Mouse (Mus musculus) heart, embryonic 10.5 days (tissue): ENCODE measurements at regions not wholly inside any gene's neighbourhood (a gene's known extent, or its start where the extent isn't known, plus 50 kb on each side); places are given as distances from the start of the nearest gene placed in this dataset.
A peak's percentile ranks its signal among the peaks of the same experiment; 100 is the strongest.
"Not testable (repeated sequence)": the region's sequence is repeated elsewhere in the genome, so short reads cannot be mapped to it uniquely, and the experiment has no call there.

Experiments
- DNase-seq: peaks from one replicate; pipeline ENCODE4 v3.0.0-alpha.2; 2017; ENCODE audit warnings: low spot score
- H3K27ac ChIP-seq: fragments of 300-500 bp; sonication (generic); 2 replicates; pipeline ENCODE4 v1.5.1; 2016; ENCODE audit warnings: mild to moderate bottlenecking
- H3K27me3 ChIP-seq: fragments of 300-500 bp; sonication (generic); 2 replicates; pipeline ENCODE4 v1.6.1; 2016; ENCODE audit warnings: mild to moderate bottlenecking; ENCODE audit not compliant: poor library complexity, insufficient read depth, severe bottlenecking
- H3K36me3 ChIP-seq: fragments of 300-500 bp; sonication (generic); 2 replicates; pipeline ENCODE4 v1.6.1; 2016; ENCODE audit warnings: mild to moderate bottlenecking, moderate library complexity
- H3K4me1 ChIP-seq: fragments of 300-500 bp; sonication (generic); 2 replicates; pipeline ENCODE4 v1.6.1; 2016; ENCODE audit warnings: mild to moderate bottlenecking
- H3K4me3 ChIP-seq: fragments of 300-500 bp; sonication (generic); 2 replicates; pipeline ENCODE4 v1.5.1; 2016; ENCODE audit warnings: mild to moderate bottlenecking, moderate library complexity
- H3K9me3 ChIP-seq: fragments of 300-500 bp; sonication (generic); 2 replicates; pipeline ENCODE4 v1.6.1; 2016; ENCODE audit warnings: mild to moderate bottlenecking, moderate library complexity
- WGBS: fragments of 180-500 bp; shearing (Covaris S2); methylation state at CpG from one replicate; pipeline ENCODE4 v1.1.7; 2016; 5-methylcytosine and 5-hydroxymethylcytosine counted together

DNA sequence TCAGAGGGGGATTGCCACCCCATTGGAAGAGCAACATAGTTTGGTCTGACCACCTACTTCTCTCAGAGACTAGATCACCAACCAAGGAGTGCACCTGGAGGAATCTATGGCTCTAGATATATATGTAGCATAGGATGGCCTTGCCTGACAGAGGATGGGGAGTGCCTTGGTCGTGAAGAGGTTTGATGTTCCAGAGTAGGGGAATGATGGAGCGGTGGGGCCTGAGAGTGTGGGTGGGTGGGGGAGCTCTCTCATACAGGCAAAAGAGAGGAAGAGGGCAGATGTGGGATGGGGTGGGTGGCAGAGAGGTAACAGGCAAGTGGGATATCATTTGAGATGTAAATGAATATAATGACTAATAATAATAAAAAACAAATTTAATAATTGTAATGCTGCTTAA lies 874.0 kb downstream of the Amy2a5 start:
- DNase-seq: peak; percentile 63
- no peak overlapping the region for H3K4me3 ChIP-seq
- H3K4me1 ChIP-seq: no peaks in the 10 kb centered on the region
- no peaks in the 10 kb centered on the region for H3K27me3 ChIP-seq
- H3K36me3 ChIP-seq: no peaks in the 10 kb centered on the region
- H3K27ac ChIP-seq: no peak overlapping the region
- H3K9me3 ChIP-seq: no peaks in the 10 kb centered on the region
- WGBS: 70% methylated on average over 2 of the region's 2 CpGs

DNA sequence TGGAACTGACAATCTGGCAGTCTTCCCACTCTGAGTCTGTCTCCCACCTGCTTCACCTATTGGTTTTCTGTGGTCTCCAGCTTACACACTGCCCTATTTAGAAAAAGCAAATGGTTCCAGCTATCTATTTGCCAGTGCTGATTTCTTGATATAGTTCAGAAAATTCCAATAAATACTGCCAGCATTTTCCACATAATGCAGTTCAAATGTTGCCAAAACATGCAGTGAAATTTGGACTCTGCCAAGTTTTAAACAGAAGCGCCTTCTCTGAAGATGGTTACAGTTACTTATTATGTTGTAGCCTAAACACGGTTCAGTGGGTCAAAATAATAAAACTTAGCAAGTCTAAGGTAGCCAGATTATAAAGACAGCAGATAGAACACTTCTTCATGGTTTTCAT lies 912.8 kb downstream of the Amy2a5 start:
- Histone ChIP-seq H3K4me3 (no peak overlapping the region), H3K27ac (no peak overlapping the region), H3K9me3 (no peaks in the 10 kb centered on the region), H3K36me3 (no peaks in the 10 kb centered on the region), H3K4me1 (no peaks in the 10 kb centered on the region), H3K27me3 (no peaks in the 10 kb centered on the region)
- 80% methylated on average over 2 of the region's 2 CpGs for WGBS
- no peak for DNase-seq

DNA sequence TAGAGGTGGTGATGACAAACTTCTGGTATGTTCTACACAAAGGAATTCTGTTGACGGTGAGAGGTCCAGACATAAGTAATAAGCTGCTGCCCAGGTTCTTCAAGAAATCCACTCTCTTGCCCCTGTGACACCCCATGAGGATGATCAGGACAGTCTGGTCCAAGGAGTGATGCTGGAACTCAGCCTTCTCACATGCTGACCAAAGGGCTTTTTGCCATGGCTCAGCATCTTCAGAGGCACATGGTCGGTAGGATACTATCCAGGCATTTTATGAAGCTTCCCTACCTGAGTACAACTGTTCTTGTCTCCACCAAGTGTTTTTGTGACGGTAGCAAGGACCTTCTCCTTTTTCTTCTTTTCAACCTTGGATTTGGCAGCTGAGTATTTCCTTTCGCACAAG lies 927.5 kb downstream of the Amy2a5 start:
- Histone ChIP-seq H3K4me1 (no peaks in the 10 kb centered on the region), H3K27me3 (no peaks in the 10 kb centered on the region), H3K36me3 (no peaks in the 10 kb centered on the region), H3K9me3 (no peaks in the 10 kb centered on the region), H3K4me3 (no peak overlapping the region), H3K27ac (no peak overlapping the region)
- DNase-seq: no peak
- WGBS: 87% methylated on average over 4 of the region's 4 CpGs

DNA sequence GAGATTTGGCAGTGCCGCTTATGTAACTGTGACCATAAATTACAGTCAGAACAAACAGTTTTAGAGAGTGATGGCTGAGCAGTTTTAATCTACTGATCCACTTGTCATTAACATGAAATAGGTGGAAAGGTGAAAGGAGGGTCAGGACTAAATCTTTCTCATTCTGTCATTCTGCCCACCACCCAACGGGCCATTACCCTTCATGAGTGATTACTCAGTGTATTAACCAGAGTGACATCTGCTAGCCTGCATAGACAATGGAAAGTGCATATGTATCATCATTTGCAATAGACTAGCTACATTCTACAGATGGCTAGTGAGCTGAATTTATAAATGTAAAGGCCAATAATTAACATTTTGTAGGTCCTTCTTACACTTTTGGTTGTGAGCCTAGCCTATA lies 933.3 kb downstream of the Amy2a5 start:
- Histone ChIP-seq H3K27me3 (no peaks in the 10 kb centered on the region), H3K4me1 (no peaks in the 10 kb centered on the region), H3K4me3 (no peak overlapping the region), H3K27ac (no peak overlapping the region), H3K9me3 (no peaks in the 10 kb centered on the region), H3K36me3 (no peaks in the 10 kb centered on the region)
- DNase-seq: no peak
- 81% methylated on average over 2 of the region's 2 CpGs for WGBS

DNA sequence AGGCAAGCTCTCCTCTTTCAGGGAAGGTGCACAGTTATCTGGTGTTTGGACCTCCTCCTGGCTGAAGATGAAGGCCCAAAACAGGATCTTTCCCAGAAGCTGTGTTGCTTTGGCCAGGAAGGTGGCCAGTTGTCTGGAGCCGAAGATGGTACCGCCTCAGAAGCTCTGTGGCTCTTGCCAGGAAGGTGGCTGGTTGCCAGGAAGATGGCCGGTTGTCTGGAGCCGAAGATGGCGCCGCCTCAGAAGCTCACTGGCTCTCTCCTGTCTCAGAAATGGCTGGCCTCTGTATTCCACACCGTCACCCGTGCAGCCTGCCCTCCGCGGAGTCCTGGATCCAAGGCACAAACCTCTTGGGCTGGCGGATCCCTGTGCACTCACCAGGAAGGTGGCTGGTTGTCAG lies 937.4 kb downstream of the Amy2a5 start:
- DNase-seq, H3K4me1 ChIP-seq, H3K9me3 ChIP-seq, H3K36me3 ChIP-seq, H3K27ac ChIP-seq, H3K4me3 ChIP-seq, H3K27me3 ChIP-seq: not testable (repeated sequence)
- 86% methylated on average over 11 of the region's 11 CpGs for WGBS

DNA sequence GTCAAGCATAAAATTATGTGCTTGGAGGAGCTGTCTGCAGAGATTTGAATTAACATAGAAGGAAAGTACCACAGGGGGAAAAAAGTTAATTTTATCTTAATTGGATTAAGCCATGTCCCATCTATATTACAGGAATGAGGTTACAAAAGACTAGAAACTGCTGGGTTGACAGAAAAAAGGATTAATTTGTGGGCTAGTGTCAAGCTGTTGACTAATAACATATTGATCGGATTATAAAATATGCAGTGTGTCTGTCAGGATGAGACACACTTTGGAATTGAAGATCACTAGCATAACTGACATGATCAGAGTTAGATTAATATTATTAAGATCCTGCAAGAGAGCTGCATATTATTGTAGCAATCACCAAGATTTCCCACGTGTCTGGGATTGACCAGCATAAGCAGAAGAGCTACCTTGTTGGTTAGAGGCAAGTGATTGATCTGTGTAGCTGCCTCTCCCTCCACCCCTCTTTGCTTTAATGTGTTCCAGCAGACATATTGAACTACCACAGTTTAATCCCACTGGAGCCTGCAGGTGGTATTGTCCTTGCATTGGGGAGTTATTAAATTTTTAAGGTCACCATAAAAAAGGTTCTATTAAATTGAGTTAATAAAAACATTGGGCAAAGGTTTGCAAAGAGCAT lies 979.7 kb downstream of the Amy2a5 start:
- Histone ChIP-seq H3K4me3 (no peak overlapping the region), H3K4me1 (no peaks in the 10 kb centered on the region), H3K27me3 (no peaks in the 10 kb centered on the region), H3K27ac (no peak overlapping the region), H3K36me3 (no peaks in the 10 kb centered on the region), H3K9me3 (no peaks in the 10 kb centered on the region)
- DNase-seq: no peak
- WGBS: 65% methylated on average over 2 of the region's 2 CpGs

DNA sequence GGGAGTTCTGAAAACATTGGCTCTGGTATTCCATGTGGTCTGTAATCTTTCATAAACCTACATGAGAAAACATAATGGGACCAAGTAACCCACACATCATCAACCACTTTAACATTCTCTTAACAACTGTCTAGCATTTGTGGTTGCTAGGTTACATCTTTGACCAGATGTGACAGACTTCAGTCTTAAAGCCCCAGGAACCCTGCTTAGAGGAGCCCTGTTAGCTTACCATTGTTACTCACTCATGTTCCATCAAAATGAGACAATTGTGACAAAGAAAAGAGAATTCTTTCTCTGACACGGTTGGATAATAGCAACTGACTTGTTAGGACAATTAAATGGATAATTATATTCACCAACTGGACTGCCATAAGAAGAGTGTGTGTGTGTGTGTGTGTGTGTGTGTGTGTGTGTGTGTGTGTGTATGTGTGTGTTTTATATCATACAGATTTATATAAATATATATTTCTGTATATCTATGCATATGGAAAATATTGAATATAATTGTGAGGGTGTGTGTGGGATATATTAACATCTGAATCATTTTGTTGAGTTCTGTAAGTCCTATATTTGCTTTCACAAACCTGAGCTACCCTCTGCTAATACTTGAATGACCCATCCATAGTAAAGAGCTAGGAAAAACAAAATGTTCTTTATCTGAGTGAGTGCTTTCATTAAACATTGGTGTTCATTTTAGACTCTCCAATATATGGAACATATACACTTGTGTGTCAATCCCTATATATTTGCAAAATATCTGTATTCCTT lies 997.1 kb downstream of the Amy2a5 start:
- DNase-seq: no peak
- WGBS: 66% methylated on average over 1 of the region's 1 CpGs
- no peaks in the 10 kb centered on the region for H3K4me1 ChIP-seq
- H3K9me3 ChIP-seq: no peaks in the 10 kb centered on the region
- no peaks in the 10 kb centered on the region for H3K36me3 ChIP-seq
- H3K4me3 ChIP-seq: no peak overlapping the region
- H3K27me3 ChIP-seq: no peaks in the 10 kb centered on the region
- no peak overlapping the region for H3K27ac ChIP-seq

DNA sequence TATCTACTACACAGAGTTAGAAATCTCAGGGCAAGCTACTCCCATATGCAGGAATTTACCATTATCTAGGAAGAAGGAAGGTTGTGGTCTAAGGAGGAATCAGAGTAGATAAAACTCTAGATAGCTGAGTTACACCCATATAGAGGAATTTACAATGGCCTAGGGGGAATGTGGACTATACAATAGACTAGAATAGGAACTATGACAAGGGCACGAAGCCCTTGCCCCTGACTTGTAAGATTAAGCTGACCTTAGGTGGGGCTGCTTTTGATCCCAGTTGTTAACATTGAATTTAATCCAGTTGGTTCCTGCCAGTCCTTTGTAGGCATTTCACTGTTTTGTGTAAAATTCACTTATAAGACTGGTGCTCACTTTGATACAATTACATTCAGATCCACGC lies 1015.7 kb downstream of the Amy2a5 start:
- not testable (repeated sequence) for H3K27me3 ChIP-seq, H3K27ac ChIP-seq, H3K4me1 ChIP-seq, DNase-seq, H3K36me3 ChIP-seq, H3K4me3 ChIP-seq, H3K9me3 ChIP-seq
- 85% methylated on average over 2 of the region's 2 CpGs for WGBS

DNA sequence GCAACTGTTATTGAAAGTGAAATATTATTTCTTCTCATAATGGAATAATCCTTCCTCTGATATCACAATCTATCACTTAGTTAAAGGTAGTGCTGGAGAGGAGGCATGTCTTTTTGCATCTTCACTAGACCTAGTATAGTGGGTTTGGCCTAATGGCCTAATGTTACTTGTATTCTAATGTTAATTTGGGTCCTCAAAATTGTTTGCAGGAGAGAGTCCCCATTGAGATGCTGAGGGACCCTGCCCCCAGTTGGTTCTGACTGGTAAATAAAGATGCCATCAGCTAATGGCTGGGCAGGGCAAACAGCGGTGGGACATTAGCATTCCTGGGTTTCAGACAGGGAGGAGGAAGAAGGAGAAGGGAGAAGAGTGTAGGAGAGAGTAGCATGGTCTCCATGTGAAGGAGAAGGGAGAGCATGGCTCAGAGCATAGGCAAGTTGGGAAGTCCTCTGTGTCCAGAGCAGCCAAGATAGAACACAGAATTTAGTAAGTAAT lies 1019.0 kb downstream of the Amy2a5 start:
- H3K27ac ChIP-seq: no peak overlapping the region
- WGBS: 16% methylated on average over 1 of the region's 1 CpGs
- no peak overlapping the region for H3K4me3 ChIP-seq
- DNase-seq: no peak
- no peaks in the 10 kb centered on the region for H3K9me3 ChIP-seq
- no peaks in the 10 kb centered on the region for H3K27me3 ChIP-seq
- H3K4me1 ChIP-seq: no peaks in the 10 kb centered on the region
- no peaks in the 10 kb centered on the region for H3K36me3 ChIP-seq
